Mouse (Mus musculus) macrophage (primary cell): ENCODE results near the gene Cnnm2. TPM values are rescaled to one million over a fixed set of nuclear protein-coding genes. Genes with fewer than 3 reads are reported as not detected.
A peak's percentile ranks its signal among the peaks of the same experiment; 100 is the strongest.

Experiments
- H3K27ac ChIP-seq: fragments of 350-480 bp; formaldehyde crosslinking; 2 replicates; pipeline ENCODE4 v1.9.0; 2021
- H3K36me3 ChIP-seq: fragments of 350-480 bp; formaldehyde crosslinking; 2 replicates; pipeline ENCODE4 v1.9.0; 2021; ENCODE audit errors: inconsistent target
- H3K4me3 ChIP-seq: fragments of 350-480 bp; formaldehyde crosslinking; 2 replicates; pipeline ENCODE4 v1.9.0; 2021; ENCODE audit errors: inconsistent target
- H3K79me2 ChIP-seq: fragments of 350-480 bp; formaldehyde crosslinking; 2 replicates; pipeline ENCODE4 v1.9.0; 2021; ENCODE audit errors: inconsistent target
- WGBS: methylation state at CpG from one replicate; pipeline ENCODE4 v1.1.7; 2026; ENCODE audit warnings: inconsistent platforms; ENCODE audit not compliant: missing documents; 5-methylcytosine and 5-hydroxymethylcytosine counted together
- polyA plus RNA-seq: library from polyadenylated mRNA; stranded (reverse); fragments of 250-400 nt; gene quantifications from 3 replicates; pipeline ENCODE4 v1.2.4, GENCODE M21; 2018; ENCODE audit warnings: inconsistent platforms

The Cnnm2 gene
- polyA plus RNA-seq, 1 experiment from 2014 or later = 11.9 TPM

DNA sequence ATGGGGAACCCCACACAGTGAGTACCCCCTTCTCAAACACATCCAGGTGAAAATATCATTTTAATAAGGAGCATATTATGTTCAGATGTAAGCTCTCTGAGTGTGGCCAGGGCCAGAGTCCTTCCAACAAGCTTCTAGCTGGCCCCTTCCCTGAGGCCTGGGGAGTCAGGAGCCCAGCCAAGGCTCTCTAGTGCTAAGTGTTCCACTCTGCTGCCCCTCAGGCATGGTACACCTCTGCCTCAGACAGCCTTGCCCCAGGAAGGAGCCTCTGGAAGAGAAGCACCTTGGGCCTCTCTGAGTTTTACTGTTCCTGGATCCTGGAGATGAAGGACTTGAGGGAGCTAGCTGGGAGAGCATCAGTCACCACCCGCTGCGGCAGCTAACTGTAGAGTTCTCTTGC is 118.5 kb downstream of the Cnnm2 start:
- 90% methylated on average over 2 of the region's 2 CpGs for WGBS
- peaks cover 17% of the 10 kb centered on the region for H3K36me3 ChIP-seq
- H3K79me2 ChIP-seq = no peaks in the 10 kb centered on the region
- H3K4me3 ChIP-seq = no peak overlapping the region
- no peak overlapping the region for H3K27ac ChIP-seq

DNA sequence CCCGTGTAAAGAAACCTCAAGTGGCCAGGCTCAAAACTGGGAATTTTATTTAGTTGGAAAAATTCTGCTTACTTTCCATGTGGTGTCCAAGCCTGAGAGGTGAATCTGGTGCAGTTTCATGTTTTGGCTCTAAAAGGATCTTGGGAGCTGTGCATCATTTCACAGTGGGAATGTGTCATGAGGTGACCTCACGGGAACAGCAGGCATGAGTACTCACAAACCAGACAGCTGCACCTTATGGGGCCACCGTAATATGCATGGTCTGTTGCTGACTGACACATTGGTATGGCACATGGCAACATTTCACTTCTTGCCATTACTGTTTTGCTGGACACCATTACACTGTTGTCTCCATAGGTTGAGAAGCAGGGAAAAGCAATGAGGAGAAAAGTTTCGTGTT is 124.0 kb downstream of the Cnnm2 start:
- 93% methylated on average over 4 of the region's 4 CpGs for WGBS
- Histone ChIP-seq H3K79me2 (no peaks in the 10 kb centered on the region), H3K27ac (no peak overlapping the region), H3K36me3 (peaks cover 71% of the 10 kb centered on the region), H3K4me3 (no peak overlapping the region)

DNA sequence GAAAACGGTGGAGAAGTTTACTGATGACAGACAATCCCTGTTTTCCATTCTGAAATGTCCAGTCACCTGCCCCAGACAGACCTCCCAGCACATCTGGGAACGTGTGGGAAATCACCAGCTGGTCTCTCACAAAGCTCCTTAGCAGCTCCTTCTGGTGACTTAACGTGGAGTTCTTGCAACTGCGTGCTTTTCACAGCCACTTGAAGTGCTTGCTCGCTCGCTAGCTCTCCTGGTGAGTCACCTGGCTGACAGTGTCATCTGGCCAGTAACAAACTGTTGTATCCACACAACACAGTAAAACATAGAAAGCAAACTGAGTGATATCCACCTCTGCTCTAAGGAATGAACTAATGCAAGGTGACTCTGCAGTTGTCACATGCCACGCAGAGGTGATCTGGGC is 125.4 kb downstream of the Cnnm2 start:
- WGBS = 90% methylated on average over 7 of the region's 7 CpGs
- Histone ChIP-seq H3K36me3 (peaks cover 83% of the 10 kb centered on the region), H3K79me2 (no peaks in the 10 kb centered on the region), H3K27ac (no peak overlapping the region), H3K4me3 (no peak overlapping the region)

DNA sequence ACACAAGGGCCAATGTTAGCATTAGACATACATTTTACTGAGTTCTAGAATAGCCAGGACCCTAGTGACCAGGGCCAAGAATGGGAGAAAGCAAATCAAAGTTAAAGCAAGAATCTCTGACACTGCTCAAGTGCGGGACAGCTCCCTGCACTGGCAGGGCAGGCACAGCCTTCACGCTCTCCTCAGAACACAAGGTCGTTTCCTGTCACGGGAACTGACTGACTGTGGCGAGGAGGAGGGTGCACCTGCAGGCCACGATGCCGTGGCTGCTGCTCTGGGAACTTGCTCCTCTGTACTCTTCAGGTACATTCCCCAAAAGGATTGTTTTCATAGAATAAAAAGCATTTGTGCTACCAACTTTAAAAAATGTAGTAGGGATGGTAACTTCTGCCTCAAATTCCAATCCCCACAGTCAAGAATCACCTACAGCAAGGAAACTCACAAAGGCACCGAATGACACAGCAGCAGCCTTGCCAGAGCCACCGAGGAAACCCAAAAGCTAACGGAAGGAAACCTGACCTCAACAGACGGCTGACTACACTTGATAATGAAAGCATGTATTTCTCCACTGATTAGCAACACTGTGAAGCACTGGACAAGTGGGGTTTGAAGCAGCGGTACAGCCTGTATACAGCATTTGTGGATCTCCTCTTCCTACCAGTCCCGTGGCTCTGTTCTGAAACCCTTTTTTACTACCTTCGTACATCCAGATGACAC is 126.6 kb downstream of the Cnnm2 start:
- peaks cover 94% of the 10 kb centered on the region for H3K36me3 ChIP-seq
- WGBS = 31% methylated on average over 14 of the region's 14 CpGs
- no peak overlapping the region for H3K27ac ChIP-seq

DNA sequence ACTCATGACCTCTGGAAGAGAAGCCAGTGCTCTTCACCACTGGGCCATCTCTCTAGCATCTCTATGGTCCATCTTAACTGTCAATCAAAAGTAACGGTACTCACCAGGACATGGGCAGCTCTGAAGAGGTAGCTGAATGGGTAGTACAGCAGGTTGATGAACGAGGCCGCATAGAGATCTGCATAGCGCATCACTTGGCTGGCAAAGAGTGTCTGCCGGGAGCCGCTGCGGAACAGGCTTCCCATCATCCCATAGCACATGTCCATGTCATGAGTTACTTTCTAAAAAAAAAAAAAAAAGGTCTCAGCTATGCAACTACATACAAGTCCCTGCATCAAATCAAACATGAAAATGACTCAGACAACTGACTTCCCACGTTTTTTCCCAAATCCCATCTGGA is 128.3 kb downstream of the Cnnm2 start:
- Histone ChIP-seq H3K36me3 (peaks cover 92% of the 10 kb centered on the region), H3K27ac (no peak overlapping the region), H3K4me3 (no peak overlapping the region), H3K79me2 (no peaks in the 10 kb centered on the region)
- WGBS = 95% methylated on average over 8 of the region's 8 CpGs

More for the DNA sequence above, 126.6 kb downstream of the Cnnm2 start:
- Histone ChIP-seq H3K4me3 (no peak overlapping the region), H3K79me2 (no peaks in the 10 kb centered on the region)

DNA sequence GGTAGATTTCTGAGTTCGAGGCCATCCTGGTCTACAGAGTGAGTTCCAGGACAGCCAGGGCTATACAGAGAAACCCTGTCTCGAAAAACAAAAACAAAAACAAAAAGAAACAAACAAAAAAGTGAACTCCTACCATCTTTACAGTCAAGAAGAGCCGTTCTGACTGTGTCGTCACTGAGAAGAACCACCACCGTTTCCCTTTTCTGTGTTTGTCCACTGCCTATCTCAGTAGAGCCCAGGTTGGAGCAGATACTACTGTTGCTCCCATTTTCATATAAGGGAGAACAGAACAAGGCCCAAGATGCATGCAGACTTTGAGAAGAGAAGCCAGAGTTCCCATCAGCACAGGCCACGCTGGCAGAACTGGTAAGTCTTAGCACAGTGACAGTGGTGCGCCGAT is 129.3 kb downstream of the Cnnm2 start:
- no peak overlapping the region for H3K4me3 ChIP-seq
- H3K27ac ChIP-seq = no peak overlapping the region
- peaks cover 89% of the 10 kb centered on the region for H3K36me3 ChIP-seq
- WGBS = 93% methylated on average over 8 of the region's 8 CpGs
- H3K79me2 ChIP-seq = no peaks in the 10 kb centered on the region

DNA sequence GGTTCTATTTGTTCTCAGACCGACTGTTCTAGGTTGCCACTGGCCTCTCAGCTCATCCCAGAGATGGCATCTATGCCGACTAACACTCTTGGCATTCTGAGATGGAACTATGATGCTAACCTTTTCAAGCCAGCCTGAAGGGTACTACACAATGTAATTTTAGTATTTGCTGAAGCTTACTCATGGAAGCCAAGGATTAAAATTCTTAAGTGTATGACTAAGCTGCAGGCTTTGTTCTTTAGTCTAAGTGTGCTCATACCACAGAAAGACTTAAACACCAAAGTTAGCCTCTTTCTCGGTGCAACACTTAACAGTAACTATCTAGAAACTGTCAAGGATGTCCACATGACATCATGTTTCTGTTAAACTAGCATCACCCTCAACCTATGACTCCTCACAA is 131.5 kb downstream of the Cnnm2 start:
- WGBS = 97% methylated on average over 3 of the region's 3 CpGs
- H3K79me2 ChIP-seq = no peaks in the 10 kb centered on the region
- H3K27ac ChIP-seq = no peak overlapping the region
- H3K4me3 ChIP-seq = no peak overlapping the region
- peaks cover 86% of the 10 kb centered on the region for H3K36me3 ChIP-seq

DNA sequence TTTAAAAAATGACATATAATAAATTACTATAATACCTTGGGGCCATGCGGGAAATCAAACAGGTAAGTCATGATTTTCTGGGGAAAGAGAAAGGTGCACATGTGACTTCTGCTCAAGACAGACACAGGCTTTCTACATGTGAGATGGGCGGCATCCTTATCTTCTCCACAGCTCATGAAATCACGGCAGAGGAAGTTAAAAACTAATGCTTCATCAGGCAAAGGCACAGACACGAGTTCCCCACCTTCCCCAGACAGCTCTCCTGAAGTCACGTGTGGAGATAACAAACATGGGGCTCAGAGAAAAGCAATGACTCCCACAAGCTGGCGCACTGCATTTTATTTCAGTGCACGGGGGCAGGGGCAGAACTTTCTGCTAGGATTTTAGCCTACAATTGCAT is 132.1 kb downstream of the Cnnm2 start:
- no peaks in the 10 kb centered on the region for H3K79me2 ChIP-seq
- no peak overlapping the region for H3K4me3 ChIP-seq
- H3K27ac ChIP-seq = no peak overlapping the region
- peaks cover 86% of the 10 kb centered on the region for H3K36me3 ChIP-seq
- WGBS = 92% methylated on average over 7 of the region's 7 CpGs

DNA sequence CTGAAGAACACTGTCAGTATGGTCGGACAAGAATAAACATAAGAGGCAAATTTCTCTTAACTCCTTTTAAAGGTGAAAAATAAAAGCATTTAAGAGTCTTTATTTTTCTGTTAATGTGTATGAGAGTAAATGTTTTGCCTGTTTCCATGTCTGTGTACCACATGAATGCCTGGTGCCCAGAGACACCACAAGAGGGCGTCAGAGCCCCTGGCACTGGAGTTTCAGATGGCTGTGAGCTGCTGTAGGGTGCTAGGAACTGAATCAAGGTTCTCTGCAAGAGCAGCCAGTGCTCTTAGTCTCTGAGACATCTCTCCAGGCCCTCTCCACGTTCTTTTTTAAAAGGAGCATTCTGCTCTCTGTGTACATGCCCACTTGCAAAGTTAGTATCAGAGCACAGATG is 135.7 kb downstream of the Cnnm2 start:
- H3K27ac ChIP-seq = no peak overlapping the region
- 96% methylated on average over 2 of the region's 3 CpGs for WGBS
- H3K79me2 ChIP-seq = peaks cover 8% of the 10 kb centered on the region; the same call in 1 of the 2 replicates
- H3K4me3 ChIP-seq = no peak overlapping the region
- peaks cover 55% of the 10 kb centered on the region for H3K36me3 ChIP-seq

DNA sequence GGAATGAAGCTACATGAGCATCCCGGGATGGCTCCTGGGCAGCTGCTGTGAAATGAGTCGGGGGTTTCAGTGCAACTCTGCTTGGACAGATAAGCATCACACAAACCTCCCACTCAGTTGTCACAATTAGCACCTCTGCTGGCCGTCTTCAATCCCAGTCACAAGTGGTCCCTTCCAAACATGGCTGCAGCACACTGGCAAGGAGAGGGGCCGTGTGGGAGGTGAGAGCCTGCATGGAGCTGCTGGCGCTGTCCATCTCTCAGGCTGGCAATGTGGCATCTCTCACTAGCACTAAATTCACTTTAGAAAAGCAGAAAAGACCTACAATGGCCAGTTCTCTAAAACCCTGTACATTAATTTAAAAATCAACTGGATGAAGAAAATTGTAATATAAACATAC is 136.8 kb downstream of the Cnnm2 start:
- WGBS = 98% methylated on average over 5 of the region's 5 CpGs
- Histone ChIP-seq H3K36me3 (peaks cover 46% of the 10 kb centered on the region), H3K27ac (no peak overlapping the region)

DNA sequence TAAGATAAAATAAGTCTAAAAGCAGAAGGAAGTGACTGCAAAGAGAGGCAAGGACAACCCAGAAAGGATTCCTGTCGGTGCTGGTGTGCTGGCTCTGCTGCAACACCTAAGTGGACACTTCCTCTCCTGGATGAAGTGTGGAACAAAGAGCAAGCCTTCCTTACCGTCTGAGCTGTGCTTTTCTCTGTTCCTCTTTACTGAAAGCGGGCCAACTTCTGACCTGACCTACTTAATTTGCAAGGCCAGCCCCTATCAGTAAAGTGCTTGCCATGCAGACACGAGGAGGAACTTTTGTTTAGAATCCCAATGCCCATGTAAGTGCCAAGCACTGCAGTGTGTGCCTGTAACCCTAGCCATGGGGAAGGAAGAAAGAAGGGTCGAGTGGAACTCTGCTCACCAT is 137.9 kb downstream of the Cnnm2 start:
- Histone ChIP-seq H3K27ac (peak overlapping the region; percentile 3), H3K36me3 (peaks cover 42% of the 10 kb centered on the region), H3K4me3 (no peak overlapping the region), H3K79me2 (peaks cover 27% of the 10 kb centered on the region; the same call in 1 of the 2 replicates)
- 2% methylated on average over 5 of the region's 5 CpGs for WGBS

More for the DNA sequence above, 136.8 kb downstream of the Cnnm2 start:
- peaks cover 16% of the 10 kb centered on the region; the same call in 1 of the 2 replicates for H3K79me2 ChIP-seq
- H3K4me3 ChIP-seq = no peak overlapping the region

DNA sequence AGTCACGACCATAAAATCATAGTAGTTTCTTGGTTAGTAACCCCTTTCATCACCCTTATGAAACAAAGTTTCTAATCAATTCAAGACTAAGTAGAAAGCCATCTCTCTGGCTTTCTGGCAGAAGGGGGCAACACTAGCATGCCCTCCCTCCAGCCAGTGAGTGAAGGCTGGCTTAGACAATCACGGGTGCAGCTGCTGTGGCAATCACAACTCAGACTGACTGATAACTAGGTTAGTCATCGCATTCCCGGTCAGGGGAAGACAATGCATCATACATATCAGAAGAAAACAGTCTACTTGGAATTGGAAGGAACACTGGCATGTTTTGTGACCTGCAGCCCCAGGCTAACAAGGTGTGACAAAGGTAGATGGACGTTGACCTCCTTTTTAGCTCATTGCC is 138.5 kb downstream of the Cnnm2 start:
- whole genome bisulfite sequencing = 74% methylated on average over 5 of the region's 5 CpGs
- Histone ChIP-seq H3K4me3 (no peak overlapping the region), H3K27ac (peak overlapping the region; percentile 3), H3K36me3 (peaks cover 41% of the 10 kb centered on the region), H3K79me2 (peaks cover 32% of the 10 kb centered on the region; the same call in 1 of the 2 replicates)

DNA sequence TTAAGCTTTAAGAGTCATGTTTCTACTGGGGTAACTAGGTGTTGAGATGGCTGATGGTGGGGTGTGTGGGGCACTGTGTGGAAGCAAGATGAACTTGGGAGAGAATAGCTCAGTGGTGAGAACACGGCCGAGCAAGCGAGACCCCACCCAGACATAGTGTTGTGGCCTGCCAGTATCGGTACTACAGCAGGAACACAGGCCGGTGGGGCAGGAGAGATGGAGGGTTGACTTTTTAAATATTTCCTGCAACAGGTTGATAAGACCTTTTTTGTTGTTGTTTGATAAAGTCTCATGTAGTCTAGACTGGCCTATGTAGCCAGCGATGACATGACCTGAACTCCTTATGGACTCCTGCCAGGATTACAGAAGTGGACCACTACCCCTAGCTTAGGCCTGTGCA is 139.4 kb downstream of the Cnnm2 start:
- Histone ChIP-seq H3K36me3 (peaks cover 36% of the 10 kb centered on the region), H3K27ac (no peak overlapping the region)
- 95% methylated on average over 6 of the region's 6 CpGs for WGBS

DNA sequence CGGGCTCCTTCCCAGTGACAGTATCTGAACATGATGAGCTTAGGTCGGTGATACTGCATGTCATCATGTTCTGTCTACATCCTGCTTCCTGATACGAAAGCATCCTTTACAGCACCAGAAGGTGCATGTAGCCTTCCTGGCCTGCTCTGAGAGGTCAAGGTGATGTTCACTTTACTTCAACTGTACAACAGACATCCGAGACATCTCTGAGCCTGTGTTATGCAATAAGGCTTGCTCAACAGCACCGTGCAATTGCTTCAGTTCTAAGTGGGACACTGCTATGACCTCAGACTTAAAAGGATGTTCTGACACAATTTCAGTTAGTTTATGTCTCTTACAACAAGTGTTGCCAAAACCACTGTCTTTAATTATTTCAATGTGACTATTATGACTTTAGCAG is 139.9 kb downstream of the Cnnm2 start:
- Histone ChIP-seq H3K4me3 (no peak overlapping the region), H3K27ac (no peak overlapping the region), H3K79me2 (peaks cover 47% of the 10 kb centered on the region; the same call in 1 of the 2 replicates), H3K36me3 (peaks cover 32% of the 10 kb centered on the region)
- WGBS = 38% methylated on average over 5 of the region's 5 CpGs

More for the DNA sequence above, 139.4 kb downstream of the Cnnm2 start:
- H3K4me3 ChIP-seq = no peak overlapping the region
- H3K79me2 ChIP-seq = peaks cover 41% of the 10 kb centered on the region; the same call in 1 of the 2 replicates

DNA sequence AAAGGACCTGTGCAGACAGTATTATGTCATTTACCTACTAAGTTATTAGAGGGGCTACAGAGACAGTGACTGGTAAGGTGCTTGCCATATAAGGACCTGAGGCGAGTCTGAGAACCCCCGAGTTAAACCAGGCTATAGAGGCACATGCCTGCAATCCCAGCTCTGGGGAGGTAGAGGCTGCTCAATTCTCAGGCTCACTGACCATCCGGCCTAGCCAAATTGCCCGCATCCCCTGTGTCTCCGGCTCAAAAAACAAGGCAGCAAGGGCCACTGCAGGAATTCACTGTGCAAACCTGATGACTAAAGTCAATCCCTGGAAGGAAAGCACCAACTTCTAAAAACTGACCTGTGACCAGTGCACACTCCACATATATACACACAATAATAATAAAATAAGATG is 142.0 kb downstream of the Cnnm2 start:
- Histone ChIP-seq H3K27ac (no peak overlapping the region), H3K79me2 (peaks cover 67% of the 10 kb centered on the region; the same call in 1 of the 2 replicates), H3K4me3 (no peak overlapping the region), H3K36me3 (peaks cover 12% of the 10 kb centered on the region)
- WGBS = 96% methylated on average over 5 of the region's 5 CpGs
